Mouse (Mus musculus) adrenal gland, postnatal 0 days (tissue): ENCODE data around the gene Gm6880. TPM values are rescaled to one million over a fixed set of nuclear protein-coding genes. Genes with fewer than 3 reads are reported as not detected.

ENCODE experiments used
- polyA plus RNA-seq: library from polyadenylated mRNA; unstranded; fragments of >200 nt; fragmentation: Nextera tagmentation; extraction: Ambion mirVana; gene quantifications from 2 replicates; pipeline ENCODE4 v1.2.1, GENCODE M21; 2015

The Gm6880 gene
- 0.28 TPM in 1 of 2 replicates, not detected in the other for polyA plus RNA-seq

DNA sequence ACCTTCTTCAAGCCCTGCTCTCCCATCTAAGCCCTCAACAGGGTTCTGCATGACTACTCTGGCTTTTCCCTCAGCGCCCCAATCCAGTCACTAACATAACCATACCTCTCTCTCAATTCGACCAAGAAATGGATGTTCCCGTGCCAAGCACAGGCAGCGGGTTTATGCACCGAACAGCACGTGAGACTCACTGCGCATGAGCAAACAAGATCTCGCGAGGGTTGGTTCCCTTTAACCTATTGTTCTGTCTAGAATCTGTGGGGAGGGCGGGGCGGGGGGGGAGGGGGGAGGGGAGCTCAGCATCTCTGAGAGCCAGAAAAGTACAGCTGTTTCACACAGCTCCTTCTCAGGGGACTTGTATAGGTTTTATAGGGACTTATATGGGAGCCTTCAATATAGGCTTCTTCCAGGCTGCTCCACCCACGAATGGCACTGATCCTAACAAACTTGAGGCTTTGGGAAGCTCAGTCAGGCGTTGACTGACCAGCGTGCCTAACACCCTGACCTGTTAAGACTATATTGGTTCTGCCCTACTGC, at the start of gene Gm6880:
Gm6880 (minus strand) TSS at position 51 of the 537 bp plus-strand sequence.

Other genes with a start within 250 kb of the Gm6880 start
- gene Flna, start 231.6 kb downstream of the Gm6880 start, polyA plus RNA-seq = 59.1 and 60.0 TPM in 2 replicates
- gene Emd, start 226.7 kb downstream of the Gm6880 start, polyA plus RNA-seq = 12.4 and 12.5 TPM in 2 replicates
- gene Rpl10, start 210.6 kb downstream of the Gm6880 start, polyA plus RNA-seq = 795 and 803 TPM in 2 replicates
- gene Taz, start 199.5 kb downstream of the Gm6880 start, polyA plus RNA-seq = 63.7 and 108 TPM in 2 replicates
- 19.2 and 21.0 TPM in 2 replicates for gene Dnase1l1, start 199.1 kb downstream of the Gm6880 start, polyA plus RNA-seq
- 107 and 140 TPM in 2 replicates for gene Atp6ap1, start 184.3 kb downstream of the Gm6880 start, polyA plus RNA-seq
- gene Gdi1, start 176.4 kb downstream of the Gm6880 start, polyA plus RNA-seq = 158 and 175 TPM in 2 replicates
- 38.3 and 51.4 TPM in 2 replicates for gene Fam50a, start 168.4 kb downstream of the Gm6880 start, polyA plus RNA-seq
- gene Plxna3, start 152.3 kb downstream of the Gm6880 start, polyA plus RNA-seq = 4.2 and 6.4 TPM in 2 replicates
- 150 and 170 TPM in 2 replicates for gene Lage3, start 127.8 kb downstream of the Gm6880 start, polyA plus RNA-seq
- gene Ubl4a, start 108.2 kb downstream of the Gm6880 start, polyA plus RNA-seq = 61.6 and 67.4 TPM in 2 replicates
- 15.6 and 28.1 TPM in 2 replicates for gene Slc10a3, start 108.0 kb downstream of the Gm6880 start, polyA plus RNA-seq
- gene Fam3a, start 88.1 kb downstream of the Gm6880 start, polyA plus RNA-seq = 27.4 and 32.8 TPM in 2 replicates
- 12.7 and 15.7 TPM in 2 replicates for gene Ikbkg, start 88.1 kb downstream of the Gm6880 start, polyA plus RNA-seq
- 34.2 and 68.2 TPM in 2 replicates for gene G6pdx, start 52.2 kb downstream of the Gm6880 start, polyA plus RNA-seq
- gene Olfr1326-ps1, start 93.5 kb upstream of the Gm6880 start, polyA plus RNA-seq = not detected in 2 replicates
- gene Olfr1325, start 111.3 kb upstream of the Gm6880 start, polyA plus RNA-seq = not detected in 2 replicates
- gene Gm5640, start 164.2 kb upstream of the Gm6880 start, polyA plus RNA-seq = 0.06 TPM in 1 of 2 replicates, not detected in the other